Mouse (Mus musculus) MEL (cell line): ENCODE measurements around the gene Lexm. TPM values are rescaled to one million over a fixed set of nuclear protein-coding genes. Genes with fewer than 3 reads are reported as not detected.

Source experiments
- DNase-seq: peaks from one replicate; pipeline ENCODE4 v3.0.0; 2011; ENCODE audit warnings: low read depth, low spot score
- H3K27ac ChIP-seq: 2 replicates; pipeline ENCODE4 v1.5.1; 2012; ENCODE audit warnings: low read depth, mild to moderate bottlenecking, control low read depth, low read length, moderate library complexity; ENCODE audit not compliant: control insufficient read depth
- H3K27me3 ChIP-seq, 2 experiments: fragments of 150-350 bp in 1 of 2; sonication (generic) in 1 of 2; 2 replicates each; pipeline ENCODE4 v1.6.1; 2012; ENCODE audit warnings: low read length in 2 of 2, mild to moderate bottlenecking in 2 of 2, improper control_type of control experiment in 1 of 2, moderate library complexity in 1 of 2; ENCODE audit not compliant: insufficient read depth in 2 of 2, control insufficient read depth in 1 of 2
- H3K36me3 ChIP-seq, 2 experiments: 2 replicates each; pipeline ENCODE4 v1.6.1; 2012 to 2014; ENCODE audit warnings: low read length in 2 of 2, improper control_type of control experiment in 1 of 2, inconsistent platforms in 1 of 2, mild to moderate bottlenecking in 1 of 2; ENCODE audit not compliant: insufficient read depth in 2 of 2, control insufficient read depth in 1 of 2
- H3K4me1 ChIP-seq, 2 experiments: fragments of 150-350 bp in 1 of 2; sonication (generic) in 1 of 2; 2 replicates each; pipeline ENCODE4 v1.6.1; 2012; ENCODE audit warnings: low read length in 2 of 2, improper control_type of control experiment in 1 of 2, mild to moderate bottlenecking in 1 of 2; ENCODE audit not compliant: insufficient read depth in 2 of 2, control insufficient read depth in 1 of 2
- H3K4me3 ChIP-seq, 2 experiments: fragments of 150-350 bp in 1 of 2; sonication (generic) in 1 of 2; 2 replicates each; pipeline ENCODE4 v1.5.1; 2012; ENCODE audit warnings: low read depth in 2 of 2, low read length in 2 of 2, mild to moderate bottlenecking in 2 of 2, moderate library complexity in 2 of 2, control low read depth in 1 of 2, improper control_type of control experiment in 1 of 2; ENCODE audit not compliant: control insufficient read depth in 1 of 2, insufficient read depth in 1 of 2
- H3K79me2 ChIP-seq: 2 replicates; pipeline ENCODE4 v1.6.1; 2012; ENCODE audit warnings: mild to moderate bottlenecking, low read length, moderate library complexity; ENCODE audit not compliant: control insufficient read depth, poor library complexity, insufficient read depth
- H3K9ac ChIP-seq: 2 replicates; pipeline ENCODE4 v1.6.1; 2012; ENCODE audit warnings: low read depth, mild to moderate bottlenecking, control low read depth, low read length, moderate library complexity; ENCODE audit not compliant: control insufficient read depth, poor library complexity, severe bottlenecking
- H3K9me3 ChIP-seq: fragments of 150-350 bp; sonication (generic); replicated peaks from 2 replicates; pipeline ENCODE4 v1.6.1; 2012; ENCODE audit warnings: mild to moderate bottlenecking, low read length, improper control_type of control experiment, moderate library complexity; ENCODE audit not compliant: insufficient read depth
- CHD1 ChIP-seq: IDR thresholded peaks from 2 replicates; pipeline ENCODE4 v1.6.1; 2012; ENCODE audit warnings: low read depth, mild to moderate bottlenecking, inconsistent platforms, low read length, improper control_type of control experiment
- CTCF ChIP-seq, 3 experiments: IDR thresholded peaks in 2 of 3; conservative IDR thresholded peaks in 1 of 3; 2 replicates each; pipeline ENCODE4 v1.5.1; 2011 to 2012; ENCODE audit warnings: low read length in 3 of 3, low read depth in 2 of 3, mild to moderate bottlenecking in 2 of 3, improper control_type of control experiment in 1 of 3, inconsistent platforms in 1 of 3, mixed read lengths in 1 of 3, moderate library complexity in 1 of 3; ENCODE audit not compliant: control insufficient read depth in 1 of 3, insufficient read depth in 1 of 3, poor library complexity in 1 of 3, severe bottlenecking in 1 of 3
- ELF1 ChIP-seq: IDR thresholded peaks from 2 replicates; pipeline ENCODE4 v1.6.1; 2014; ENCODE audit warnings: low read depth, mild to moderate bottlenecking, inconsistent platforms, low read length, improper control_type of control experiment, moderate library complexity
- EP300 ChIP-seq, 2 experiments: IDR thresholded peaks; 2 replicates each; pipeline ENCODE4 v1.6.1; 2011; ENCODE audit warnings: improper control_type of control experiment in 2 of 2, low read length in 2 of 2, low read depth in 1 of 2, mild to moderate bottlenecking in 1 of 2
- ETS1 ChIP-seq: IDR thresholded peaks from 2 replicates; pipeline ENCODE4 v1.6.1; 2012; ENCODE audit warnings: low read depth, mild to moderate bottlenecking, inconsistent platforms, low read length, improper control_type of control experiment, moderate library complexity
- HCFC1 ChIP-seq: IDR thresholded peaks from 2 replicates; pipeline ENCODE4 v1.6.1; 2012; ENCODE audit warnings: low read depth, mild to moderate bottlenecking, inconsistent platforms, low read length, improper control_type of control experiment, moderate library complexity
- MAX ChIP-seq: IDR thresholded peaks from 2 replicates; pipeline ENCODE4 v1.6.1; 2011; ENCODE audit warnings: low read length, improper control_type of control experiment
- NRF1 ChIP-seq: IDR thresholded peaks from 2 replicates; pipeline ENCODE4 v1.6.1; 2014; ENCODE audit warnings: low read depth, mild to moderate bottlenecking, inconsistent platforms, low read length, improper control_type of control experiment, moderate library complexity; ENCODE audit not compliant: poor library complexity, insufficient read depth, severe bottlenecking
- POLR2A ChIP-seq, 2 experiments: IDR thresholded peaks; 2 replicates each; pipeline ENCODE4 v1.6.1; 2011 to 2012; ENCODE audit warnings: low read length in 2 of 2, mild to moderate bottlenecking in 2 of 2, control low read depth in 1 of 2, improper control_type of control experiment in 1 of 2, low read depth in 1 of 2, moderate library complexity in 1 of 2; ENCODE audit not compliant: control insufficient read depth in 1 of 2, insufficient read depth in 1 of 2, poor library complexity in 1 of 2
- RAD21 ChIP-seq: IDR thresholded peaks from 2 replicates; pipeline ENCODE4 v1.6.1; 2011; ENCODE audit warnings: mild to moderate bottlenecking, low read depth, low read length, improper control_type of control experiment
- SIN3A ChIP-seq: IDR thresholded peaks from 2 replicates; pipeline ENCODE4 v1.6.1; 2012; ENCODE audit warnings: low read length, improper control_type of control experiment, inconsistent platforms
- TBP ChIP-seq: IDR thresholded peaks from 2 replicates; pipeline ENCODE4 v1.8.0; 2011; ENCODE audit warnings: low read depth, low read length, improper control_type of control experiment
- ZC3H11A ChIP-seq: IDR thresholded peaks from 2 replicates; pipeline ENCODE4 v1.6.1; 2012; ENCODE audit warnings: low read depth, mild to moderate bottlenecking, inconsistent platforms, low read length, improper control_type of control experiment
- ZMIZ1 ChIP-seq: IDR thresholded peaks from 2 replicates; pipeline ENCODE4 v1.6.1; 2012; ENCODE audit warnings: low read depth, mild to moderate bottlenecking, inconsistent platforms, low read length, improper control_type of control experiment, moderate library complexity
- ZNF384 ChIP-seq: IDR thresholded peaks from 2 replicates; pipeline ENCODE4 v1.6.1; 2012; ENCODE audit warnings: low read depth, mild to moderate bottlenecking, inconsistent platforms, low read length, improper control_type of control experiment
- polyA plus RNA-seq, 2 experiments: library from polyadenylated mRNA; stranded (reverse) in 1 of 2; unstranded in 1 of 2; fragments of >175 nt in 1 of 2; fragments of >200 nt in 1 of 2; gene quantifications; 2 replicates each; pipeline versions ENCODE4 v1.2.1 to v1.2.4; 2012; ENCODE audit warnings: low replicate concordance in 2 of 2, low read depth in 1 of 2; ENCODE audit not compliant: insufficient read length in 2 of 2, insufficient read depth in 1 of 2, missing spikeins in 1 of 2
- total RNA-seq: library from RNA; depleted of rRNA; stranded (reverse); fragments of 300-350 nt; gene quantifications from 2 replicates; pipeline ENCODE4 v1.2.3, GENCODE M21; 2012

Gene Lexm
- total and polyA plus RNA-seq, 3 experiments: 6.1 to 17.5 TPM; not detected in 1

GRCm38 (mm10) chr4:106643483-106644217, 26.6 kb upstream of the Lexm start:
- Histone ChIP-seq H3K79me2 (no peaks in the 10 kb centered on the region), H3K9ac (no peak overlapping the region), H3K36me3 (no peaks in the 10 kb centered on the region), H3K4me1 (no peaks in the 10 kb centered on the region; a peak in 1 of 4 replicates), H3K9me3 (no peaks in the 10 kb centered on the region), H3K4me3 (no peak overlapping the region), H3K27me3 (peaks cover 0 to 1% of the 10 kb centered on the region in 2 experiments; a peak in 1 of 4 replicates), H3K27ac (no peak overlapping the region)
- no peak for DNase-seq
- no peak for TF ChIP-seq NRF1
- TF ChIP-seq ZNF384: no peak
- no peak for TF ChIP-seq SIN3A
- TF ChIP-seq RAD21: no peak
- no peak for TF ChIP-seq ELF1
- TF ChIP-seq EP300 (IDR thresholded peaks at IDR 0.05; ENCODE audit: low read depth in 1 of 2, low read length in 2 of 2): no peak
- no peak for TF ChIP-seq TBP
- no peak for TF ChIP-seq ZC3H11A
- no peak for TF ChIP-seq POLR2A (IDR thresholded peaks at IDR 0.05; ENCODE audit: control insufficient read depth in 1 of 2, insufficient read depth in 1 of 2, low read depth in 1 of 2, low read length in 2 of 2, poor library complexity in 1 of 2)
- no peak for TF ChIP-seq MAX
- no peak for TF ChIP-seq ETS1
- TF ChIP-seq CTCF (IDR thresholded peaks at IDR 0.05 in 2 of 3, conservative IDR thresholded peaks at IDR 0.05 in 1 of 3; ENCODE audit: control insufficient read depth in 1 of 3, insufficient read depth in 1 of 3, low read depth in 2 of 3, low read length in 3 of 3, poor library complexity in 1 of 3, severe bottlenecking in 1 of 3): no peak
- TF ChIP-seq ZMIZ1: no peak

GRCm38 (mm10) chr4:106634086-106634479, 17.0 kb upstream of the Lexm start:
- Histone ChIP-seq H3K27ac (no peak overlapping the region), H3K79me2 (no peaks in the 10 kb centered on the region), H3K4me1 (no peaks in the 10 kb centered on the region), H3K4me3 (no peak overlapping the region), H3K9ac (no peak overlapping the region), H3K27me3 (peaks cover 8 to 24% of the 10 kb centered on the region in 2 experiments), H3K36me3 (no peaks in the 10 kb centered on the region), H3K9me3 (no peaks in the 10 kb centered on the region)
- no peak for TF ChIP-seq CHD1
- TF ChIP-seq POLR2A (IDR thresholded peaks at IDR 0.05; ENCODE audit: control insufficient read depth in 1 of 2, insufficient read depth in 1 of 2, low read depth in 1 of 2, low read length in 2 of 2, poor library complexity in 1 of 2): no peak
- no peak for TF ChIP-seq HCFC1
- no peak for DNase-seq
